Mouse (Mus musculus): Measurements from ENCODE around the gene Ankrd63. TPM values are rescaled to one million over a fixed set of nuclear protein-coding genes. Genes with fewer than 3 reads are reported as not detected.

Ankrd63 gene
- polyA plus RNA-seq, 1 experiment from 2014 or later: 0.12 TPM

Other genes with a start within 250 kb of the Ankrd63 start
- gene Srp14, start 224.3 kb downstream of the Ankrd63 start, polyA plus RNA-seq (2015; fragmentation: Nextera tagmentation; extraction: Ambion mirVana): 238 and 244 TPM in 2 replicates
- gene Bmf, start 154.3 kb downstream of the Ankrd63 start, polyA plus RNA-seq (2015; fragmentation: Nextera tagmentation; extraction: Ambion mirVana): 5.5 and 8.5 TPM in 2 replicates
- 114 and 115 TPM in 2 replicates for gene Bub1b, start 105.8 kb downstream of the Ankrd63 start, polyA plus RNA-seq (2015; fragmentation: Nextera tagmentation; extraction: Ambion mirVana)
- 1.6 and 2.2 TPM in 2 replicates for gene Pak6, start 40.7 kb downstream of the Ankrd63 start, polyA plus RNA-seq (2015; fragmentation: Nextera tagmentation; extraction: Ambion mirVana)
- gene Plcb2, start 24.5 kb upstream of the Ankrd63 start, polyA plus RNA-seq (2015; fragmentation: Nextera tagmentation; extraction: Ambion mirVana): 1.5 and 2.5 TPM in 2 replicates
- 18.3 and 18.4 TPM in 2 replicates for gene Inafm2, start 41.8 kb upstream of the Ankrd63 start, polyA plus RNA-seq (2015; fragmentation: Nextera tagmentation; extraction: Ambion mirVana)
- 0.98 and 1.2 TPM in 2 replicates for gene Ccdc9b, start 58.7 kb upstream of the Ankrd63 start, polyA plus RNA-seq (2015; fragmentation: Nextera tagmentation; extraction: Ambion mirVana)
- not detected in 2 replicates for gene Phgr1, start 68.8 kb upstream of the Ankrd63 start, polyA plus RNA-seq (2015; fragmentation: Nextera tagmentation; extraction: Ambion mirVana)
- 0.76 and 0.89 TPM in 2 replicates for gene Disp2, start 75.8 kb upstream of the Ankrd63 start, polyA plus RNA-seq (2015; fragmentation: Nextera tagmentation; extraction: Ambion mirVana)
- gene Knstrn, start 110.0 kb upstream of the Ankrd63 start, polyA plus RNA-seq (2015; fragmentation: Nextera tagmentation; extraction: Ambion mirVana): 134 TPM in 2 replicates
- 76.1 and 86.2 TPM in 2 replicates for gene Ivd, start 158.0 kb upstream of the Ankrd63 start, polyA plus RNA-seq (2015; fragmentation: Nextera tagmentation; extraction: Ambion mirVana)
- gene Bahd1, start 196.4 kb upstream of the Ankrd63 start, polyA plus RNA-seq (2015; fragmentation: Nextera tagmentation; extraction: Ambion mirVana): 3.6 and 4.3 TPM in 2 replicates
- 31.7 and 35.2 TPM in 2 replicates for gene Chst14, start 222.5 kb upstream of the Ankrd63 start, polyA plus RNA-seq (2015; fragmentation: Nextera tagmentation; extraction: Ambion mirVana)